Mouse (Mus musculus) forebrain, embryonic 11.5 days (tissue): ENCODE measurements around the gene E4f1. TPM values are rescaled to one million over a fixed set of nuclear protein-coding genes. Genes with fewer than 3 reads are reported as not detected.

Experiments used
- ATAC-seq: fragments of 200-750 bp; cut with Nextera tagmentation; replicated peaks from 2 replicates; pipeline ENCODE4 v1.8.0; 2017; ENCODE audit warnings: moderate TSS enrichment; ENCODE audit not compliant: low FRiP score
- DNase-seq: peaks from one replicate; pipeline ENCODE4 v3.0.0-alpha.2; 2017; ENCODE audit warnings: low spot score
- H3K27ac ChIP-seq: fragments of 300-500 bp; sonication (generic); 2 replicates; pipeline ENCODE4 v1.5.1; 2014; ENCODE audit warnings: low read depth, low read length
- H3K27me3 ChIP-seq: fragments of 300-500 bp; sonication (generic); 2 replicates; pipeline ENCODE4 v1.6.1; 2014; ENCODE audit warnings: mild to moderate bottlenecking, low read length, mixed read lengths; ENCODE audit not compliant: control insufficient read depth, insufficient read depth
- H3K36me3 ChIP-seq: fragments of 300-500 bp; sonication (generic); 2 replicates; pipeline ENCODE4 v1.6.1; 2014; ENCODE audit warnings: mild to moderate bottlenecking, low read length, moderate library complexity, mixed read lengths; ENCODE audit not compliant: control insufficient read depth, insufficient read depth
- H3K4me1 ChIP-seq: fragments of 300-500 bp; sonication (generic); replicated peaks from 2 replicates; pipeline ENCODE4 v1.6.1; 2014; ENCODE audit warnings: low read length, mixed read lengths; ENCODE audit not compliant: control insufficient read depth, insufficient read depth
- H3K4me2 ChIP-seq: fragments of 300-500 bp; sonication (generic); 2 replicates; pipeline ENCODE4 v1.6.1; 2014; ENCODE audit warnings: low read depth, mild to moderate bottlenecking, low read length, moderate library complexity, mixed read lengths; ENCODE audit not compliant: severe bottlenecking
- H3K4me3 ChIP-seq: fragments of 300-500 bp; sonication (generic); 2 replicates; pipeline ENCODE4 v1.5.1; 2014; ENCODE audit warnings: low read depth, low read length
- H3K9ac ChIP-seq: fragments of 300-500 bp; sonication (generic); 2 replicates; pipeline ENCODE4 v1.6.1; 2014; ENCODE audit warnings: low read length
- H3K9me3 ChIP-seq: fragments of 300-500 bp; sonication (generic); 2 replicates; pipeline ENCODE4 v1.6.1; 2016; ENCODE audit warnings: low read length, mixed read lengths; ENCODE audit not compliant: control insufficient read depth
- WGBS: fragments of 180-500 bp; shearing (Covaris S2); extraction: QIAGEN DNeasy Blood & Tissue Kit; methylation state at CpG from one replicate; pipeline ENCODE4 v1.1.7; 2014; 5-methylcytosine and 5-hydroxymethylcytosine counted together
- polyA plus RNA-seq: library from polyadenylated mRNA; unstranded; fragments of >200 nt; fragmentation: Nextera tagmentation; extraction: Ambion mirVana; gene quantifications from 2 replicates; pipeline ENCODE4 v1.2.1, GENCODE M21; 2014

Gene E4f1
- polyA plus RNA-seq, 1 experiment from 2014 or later, result 31.4 TPM

- WGBS, result 91% methylated on average over 14 of the region's 14 CpGs
- H3K27ac ChIP-seq, result no peak overlapping the region
- no peak for DNase-seq
- no peaks in the 10 kb centered on the region for H3K4me1 ChIP-seq
- H3K27me3 ChIP-seq, result no peaks in the 10 kb centered on the region
- no peak overlapping the region for H3K9ac ChIP-seq
- H3K4me3 ChIP-seq, result no peak overlapping the region
- peaks cover 15% of the 10 kb centered on the region for H3K36me3 ChIP-seq
- no peaks in the 10 kb centered on the region for H3K9me3 ChIP-seq
- no peak overlapping the region for H3K4me2 ChIP-seq
- ATAC-seq, result no peak
Observed at GRCm38 (mm10) chr17:24442107-24442506, 28.0 kb downstream of the E4f1 start.

DNA sequence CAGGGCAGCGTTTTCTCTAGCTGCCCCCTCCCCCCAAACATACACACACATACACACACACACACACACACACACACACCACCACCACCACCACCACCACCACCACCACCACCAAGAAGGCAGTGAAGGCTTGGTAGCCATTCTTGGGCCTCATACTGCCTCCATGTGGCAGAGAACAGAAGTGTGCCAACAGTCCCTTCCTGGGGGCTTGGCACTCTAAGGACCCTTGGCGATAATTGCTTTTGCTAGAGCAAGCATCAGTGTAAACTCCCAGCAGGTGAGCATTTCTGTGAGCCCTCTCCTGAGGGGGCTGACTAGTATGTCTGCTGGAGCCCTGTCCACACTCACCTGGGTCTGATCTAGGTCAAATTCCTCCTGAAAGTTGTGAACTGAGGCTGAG, 29.0 kb downstream of the E4f1 start:
- no peak overlapping the region for H3K4me2 ChIP-seq
- H3K36me3 ChIP-seq, result peaks cover 15% of the 10 kb centered on the region
- WGBS, result 70% methylated on average over 2 of the region's 2 CpGs
- no peaks in the 10 kb centered on the region for H3K4me1 ChIP-seq
- no peak for DNase-seq
- no peak overlapping the region for H3K9ac ChIP-seq
- H3K9me3 ChIP-seq, result no peaks in the 10 kb centered on the region
- H3K27me3 ChIP-seq, result no peaks in the 10 kb centered on the region
- ATAC-seq, result no peak
- no peak overlapping the region for H3K27ac ChIP-seq
- no peak overlapping the region for H3K4me3 ChIP-seq

- H3K9ac ChIP-seq, result no peak overlapping the region
- H3K4me2 ChIP-seq, result no peak overlapping the region
- ATAC-seq (no peak), DNase-seq (no peak)
- 93% methylated on average over 8 of the region's 8 CpGs for WGBS
- H3K4me3 ChIP-seq, result no peak overlapping the region
- no peaks in the 10 kb centered on the region for H3K4me1 ChIP-seq
- H3K27me3 ChIP-seq, result no peaks in the 10 kb centered on the region
- no peaks in the 10 kb centered on the region for H3K9me3 ChIP-seq
- peaks cover 15% of the 10 kb centered on the region for H3K36me3 ChIP-seq
- no peak overlapping the region for H3K27ac ChIP-seq
Observed at GRCm38 (mm10) chr17:24440377-24440776, 29.7 kb downstream of the E4f1 start.

- peaks cover 5% of the 10 kb centered on the region; the same call in 1 of the 2 replicates for H3K36me3 ChIP-seq
Observed at GRCm38 (mm10) chr17:24437016-24437415, 33.1 kb downstream of the E4f1 start.

DNA sequence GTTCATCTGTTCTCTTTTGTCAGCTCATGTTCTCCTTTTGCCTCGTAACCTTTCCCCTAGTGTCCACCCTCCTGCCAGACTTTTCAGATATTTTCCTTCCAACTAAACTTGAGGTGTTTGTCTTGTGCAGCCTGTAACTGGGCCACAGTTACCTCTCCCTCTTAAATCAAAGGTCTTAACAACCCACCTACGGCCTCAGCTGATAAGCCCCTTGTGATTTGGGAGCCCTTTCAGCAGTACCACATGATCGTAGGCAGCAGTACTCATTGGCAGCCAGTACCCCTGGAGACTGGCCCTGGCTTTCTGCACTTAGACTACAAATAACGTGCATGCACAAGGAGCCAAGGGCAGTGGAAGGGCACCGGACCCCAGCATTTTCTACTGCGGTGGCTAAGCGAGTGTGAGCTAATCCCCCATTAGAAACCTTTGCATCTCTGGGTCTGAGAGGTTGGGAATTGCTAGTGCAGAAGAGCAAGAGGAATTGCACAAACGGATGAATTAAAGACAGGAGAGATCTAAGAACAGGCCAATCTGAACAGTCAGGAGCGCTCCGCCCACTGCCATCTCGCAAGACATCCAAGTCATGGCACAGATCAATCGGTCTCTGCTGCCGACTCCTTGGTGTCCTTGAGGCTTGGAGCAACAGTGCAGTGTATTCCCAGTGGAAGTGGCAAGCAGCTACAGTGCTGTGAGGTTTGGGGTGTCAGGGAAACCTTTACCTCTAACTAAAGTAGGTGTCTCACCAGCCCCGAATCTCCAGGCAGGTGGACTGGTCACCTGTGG, 40.7 kb downstream of the E4f1 start:
- 88% methylated on average over 14 of the region's 14 CpGs for WGBS
- ATAC-seq (no peak), DNase-seq (no peak)
- H3K27me3 ChIP-seq, result no peaks in the 10 kb centered on the region
- H3K4me3 ChIP-seq, result no peak overlapping the region
- H3K9me3 ChIP-seq, result no peaks in the 10 kb centered on the region
- no peak overlapping the region for H3K27ac ChIP-seq
- H3K4me2 ChIP-seq, result no peak overlapping the region
- H3K4me1 ChIP-seq, result peaks cover 2% of the 10 kb centered on the region
- H3K9ac ChIP-seq, result no peak overlapping the region
- H3K36me3 ChIP-seq, result peaks cover 4% of the 10 kb centered on the region; the same call in 1 of the 2 replicates

More at GRCm38 (mm10) chr17:24437016-24437415, 33.1 kb downstream of the E4f1 start:
- 77% methylated on average over 5 of the region's 5 CpGs for WGBS
- no peaks in the 10 kb centered on the region for H3K4me1 ChIP-seq
- H3K9me3 ChIP-seq, result no peaks in the 10 kb centered on the region
- ATAC-seq (0 out of 2 replicates have a peak, but pooled peaks have one; percentile 36), DNase-seq (no peak)
- H3K27ac ChIP-seq, result no peak overlapping the region
- no peak overlapping the region for H3K9ac ChIP-seq
- H3K27me3 ChIP-seq, result no peaks in the 10 kb centered on the region
- H3K4me3 ChIP-seq, result no peak overlapping the region
- no peak overlapping the region for H3K4me2 ChIP-seq

DNA sequence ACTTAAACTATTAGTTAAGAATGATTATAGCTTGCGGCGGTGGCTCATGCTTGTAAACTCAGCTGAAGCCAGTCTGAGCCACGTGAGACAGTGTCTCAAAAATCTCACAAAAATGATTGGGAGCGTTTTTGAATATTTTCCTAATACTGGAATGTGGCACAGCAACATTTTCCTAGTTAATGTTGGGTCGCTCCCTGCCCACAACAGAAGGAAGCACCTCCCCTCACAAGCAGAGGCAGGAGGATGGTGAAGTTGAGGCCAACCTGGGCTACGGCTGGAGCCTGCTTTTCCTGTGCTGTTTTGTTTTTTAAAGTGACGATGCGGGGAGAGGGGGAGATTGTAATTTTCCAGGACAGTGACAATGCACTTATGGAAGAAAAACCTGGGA, 42.9 kb downstream of the E4f1 start:
- no peak for ATAC-seq
- WGBS, result 7% methylated on average over 8 of the region's 8 CpGs
- Histone ChIP-seq H3K36me3 (peaks cover 16% of the 10 kb centered on the region), H3K27me3 (no peaks in the 10 kb centered on the region), H3K9ac (peak overlapping the region; percentile 90), H3K9me3 (no peaks in the 10 kb centered on the region), H3K4me3 (peak overlapping the region; percentile 71), H3K4me2 (peak overlapping the region; percentile 67), H3K4me1 (peaks cover 2% of the 10 kb centered on the region), H3K27ac (peak overlapping the region; percentile 87)
- DNase-seq, result no peak

DNA sequence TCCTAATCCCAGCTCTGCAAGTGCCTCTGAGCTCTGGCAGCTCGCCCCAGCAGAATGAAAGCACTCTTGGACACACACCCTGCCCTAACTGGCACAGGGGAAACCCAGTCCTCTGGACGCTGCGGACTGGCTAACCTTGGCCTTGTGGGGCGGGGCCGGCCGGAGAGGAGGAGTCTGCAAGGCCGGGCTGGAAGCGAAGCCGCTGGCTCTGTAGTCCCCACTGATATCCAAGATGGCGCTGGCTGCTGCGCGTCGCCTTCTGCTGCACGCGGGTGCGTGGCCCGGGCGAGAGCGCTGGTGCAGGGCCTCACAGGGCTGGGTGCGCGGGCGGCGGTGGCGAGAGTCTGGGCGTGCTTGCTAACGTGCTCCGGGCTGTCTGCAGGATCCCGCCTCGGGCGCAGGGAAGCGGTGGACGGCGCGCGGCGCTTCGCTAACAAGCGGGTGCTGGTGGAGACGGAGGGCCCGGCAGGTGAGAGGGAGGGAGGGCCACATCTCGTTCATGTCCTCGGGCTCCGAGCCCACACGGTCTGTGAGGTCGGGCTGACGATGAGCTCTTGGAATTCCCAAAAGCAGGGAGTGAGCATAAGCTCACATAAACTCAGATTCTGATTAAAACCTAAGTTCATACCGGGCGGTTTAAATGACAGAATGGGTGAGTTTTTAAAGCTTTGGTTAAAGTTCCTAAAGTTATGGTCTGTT, 43.5 kb downstream of the E4f1 start, which contains the start of gene Eci1:
TSS of gene Eci1 (plus strand) at position 171 of the 699 bp plus-strand sequence.
- peak; percentile 99 for ATAC-seq
- WGBS, result under 1% methylated on average over 48 of the region's 48 CpGs
- peaks cover 16% of the 10 kb centered on the region for H3K36me3 ChIP-seq

GRCm38 (mm10) chr17:24425905-24426304, 44.2 kb downstream of the E4f1 start:
- H3K4me1 ChIP-seq, result peaks cover 2% of the 10 kb centered on the region
- ATAC-seq (0 out of 2 replicates have a peak, but pooled peaks have one; percentile 1), DNase-seq (no peak)
- no peak overlapping the region for H3K9ac ChIP-seq
- no peak overlapping the region for H3K27ac ChIP-seq
- no peaks in the 10 kb centered on the region for H3K27me3 ChIP-seq
- H3K4me2 ChIP-seq, result peak overlapping the region; percentile 67; the same call in 1 of the 2 replicates
- H3K9me3 ChIP-seq, result no peaks in the 10 kb centered on the region
- H3K4me3 ChIP-seq, result no peak overlapping the region
- peaks cover 18% of the 10 kb centered on the region for H3K36me3 ChIP-seq
- 94% methylated on average over 7 of the region's 7 CpGs for WGBS

More for the DNA sequence above, 43.5 kb downstream of the E4f1 start, which contains the start of gene Eci1:
- Histone ChIP-seq H3K9ac (peak within 1 kb of the TSS; percentile 90), H3K4me2 (peak within 1 kb of the TSS; percentile 67), H3K27ac (peak within 1 kb of the TSS; percentile 87), H3K9me3 (no peaks in the 10 kb centered on the region), H3K27me3 (no peaks in the 10 kb centered on the region), H3K4me3 (peak within 1 kb of the TSS; percentile 71), H3K4me1 (peaks cover 2% of the 10 kb centered on the region)
- DNase-seq, result peak; percentile 96
